Comparison of ENCODE assay signal across 8 mouse cellular contexts in the genomic region with DNA sequence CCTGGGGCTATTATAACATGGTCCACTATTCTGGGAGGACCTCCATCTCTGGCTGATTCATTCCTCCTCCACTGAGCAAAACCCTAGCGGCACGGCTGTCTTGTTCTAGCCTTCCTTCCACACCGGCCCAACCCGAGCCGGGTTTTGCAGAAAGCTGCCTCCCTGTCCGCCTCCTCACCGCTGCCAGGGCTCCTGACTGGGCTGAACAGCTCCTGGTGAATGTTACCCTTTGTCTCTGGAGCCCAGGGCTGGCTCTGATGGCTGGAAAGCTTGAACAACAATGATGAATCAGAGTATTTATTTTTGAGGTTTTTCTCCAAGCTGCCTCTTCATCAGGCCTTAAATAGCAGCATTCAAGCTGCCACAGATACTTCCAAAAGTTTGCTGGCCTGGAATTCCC.
DNase-seq lines count a peak whose midpoint lies in the region; ATAC-seq lines count a peak whose summit lies in the region.

No protein-coding gene starts in this region.

- no peaks in the 10 kb centered on the region for H3K9me3 ChIP-seq in lung, embryonic 15.5 days
- H3K9me3 ChIP-seq in embryonic facial prominence, embryonic 13.5 days = no peaks in the 10 kb centered on the region

- H3K27ac ChIP-seq in lung, embryonic 15.5 days = 0 out of 2 replicates have a peak overlapping the region, but pooled peaks have one; percentile 48
- H3K27ac ChIP-seq in embryonic facial prominence, embryonic 13.5 days = peak overlapping the region; percentile 62

- H3K4me2 ChIP-seq in lung, embryonic 15.5 days = no peak overlapping the region
- H3K4me2 ChIP-seq in embryonic facial prominence, embryonic 13.5 days = peak overlapping the region; percentile 16; the same call in 1 of the 2 replicates

- 47% methylated on average over 7 of the region's 7 CpGs for WGBS in lung, embryonic 15.5 days
- 32% methylated on average over 7 of the region's 7 CpGs for WGBS in embryonic facial prominence, embryonic 13.5 days

- no peak for ATAC-seq in lung, embryonic 15.5 days (ENCODE audit: borderline replicate concordance, extremely low read depth, low FRiP score, low TSS enrichment)
- 0 out of 2 replicates have a peak, but pooled peaks have one; percentile 52 for ATAC-seq in embryonic facial prominence, embryonic 13.5 days (ENCODE audit: insufficient number of reproducible peaks, insufficient read depth, low FRiP score, low TSS enrichment, low read depth)

- H3K4me3 ChIP-seq in lung, embryonic 15.5 days = no peak overlapping the region
- no peak overlapping the region for H3K4me3 ChIP-seq in embryonic facial prominence, embryonic 13.5 days

- no peak for DNase-seq in lung, postnatal 25 days (ENCODE audit: low spot score)
- peak; percentile 38 for DNase-seq in heart, adult 8-10 months (ENCODE audit: low spot score)
- peak; percentile 71 to 79 for DNase-seq in layer of hippocampus, postnatal 10 days (ENCODE audit: low spot score in 2 of 2)
- peak; percentile 35 for DNase-seq in retina, embryonic 14.5 days (ENCODE audit: low spot score)
- DNase-seq in kidney, adult 11 months = no peak
- DNase-seq in T-cell, adult 2 months (ENCODE audit: low spot score) = no peak

- H3K9ac ChIP-seq in lung, embryonic 15.5 days = no peak overlapping the region
- no peak overlapping the region for H3K9ac ChIP-seq in embryonic facial prominence, embryonic 13.5 days

- no peaks in the 10 kb centered on the region for H3K27me3 ChIP-seq in lung, embryonic 15.5 days
- no peaks in the 10 kb centered on the region for H3K27me3 ChIP-seq in embryonic facial prominence, embryonic 13.5 days

- H3K4me1 ChIP-seq in lung, embryonic 15.5 days = peaks cover 42% of the 10 kb centered on the region
- H3K4me1 ChIP-seq in embryonic facial prominence, embryonic 13.5 days = peaks cover 54% of the 10 kb centered on the region

- H3K36me3 ChIP-seq in lung, embryonic 15.5 days = no peaks in the 10 kb centered on the region
- no peaks in the 10 kb centered on the region for H3K36me3 ChIP-seq in embryonic facial prominence, embryonic 13.5 days

Comparison
In these comparisons a context has a peak if more than half of its experiments do, and no peak if none do; other contexts are left out.
1. DNase-seq: peak in heart, adult 8-10 months (single experiment), layer of hippocampus, postnatal 10 days (2 of 2) and retina, embryonic 14.5 days (single experiment); none in lung, postnatal 25 days (single experiment), kidney, adult 11 months (single experiment) and T-cell, adult 2 months (single experiment).